Mouse (Mus musculus) cortical plate, adult 2 months (tissue): ENCODE data around the gene Tspo. TPM values are rescaled to one million over a fixed set of nuclear protein-coding genes. Genes with fewer than 3 reads are reported as not detected.
A peak's percentile ranks its signal among the peaks of the same experiment; 100 is the strongest.

Experiments
- H3K27ac ChIP-seq: fragments of 200-500 bp; 2 replicates; pipeline ENCODE4 v1.5.1; 2012; ENCODE audit warnings: low read length, control low read depth, inconsistent platforms; ENCODE audit not compliant: insufficient read depth
- H3K4me1 ChIP-seq: fragments of 200-500 bp; 2 replicates; pipeline ENCODE4 v1.6.1; 2011; ENCODE audit warnings: low read length; ENCODE audit not compliant: control insufficient read depth, insufficient read depth
- H3K4me3 ChIP-seq: fragments of 200-500 bp; 2 replicates; pipeline ENCODE4 v1.5.1; 2011; ENCODE audit warnings: mild to moderate bottlenecking, low read length, control low read depth; ENCODE audit not compliant: insufficient read depth
- CTCF ChIP-seq: fragments of 200-500 bp; IDR thresholded peaks from 2 replicates; pipeline ENCODE4 v1.5.1; 2011; ENCODE audit warnings: mild to moderate bottlenecking, control low read depth, low read length; ENCODE audit not compliant: insufficient read depth; ENCODE audit errors: extremely low read depth
- POLR2A ChIP-seq: fragments of 200-500 bp; IDR thresholded peaks from 2 replicates; pipeline ENCODE4 v1.6.1; 2011; ENCODE audit warnings: mild to moderate bottlenecking, low read length, control low read depth; ENCODE audit not compliant: insufficient read depth; ENCODE audit errors: extremely low read depth
- polyA plus RNA-seq: library from polyadenylated mRNA; depleted of rRNA; stranded (reverse); fragments of >200 nt; gene quantifications from 2 replicates; pipeline ENCODE4 v1.2.3, GENCODE M21; 2012

Tspo gene
- polyA plus RNA-seq, 1 experiment: 11.5 TPM

GRCm38 (mm10) chr15:83593702-83594512 lies 30.5 kb downstream of the Tspo start:
- no peak overlapping the region for H3K27ac ChIP-seq
- TF ChIP-seq POLR2A (no peak), CTCF (no peak)
- H3K4me3 ChIP-seq: peak overlapping the region; percentile 72
- H3K4me1 ChIP-seq: 0 out of 2 replicates have a peak, but pooled peaks cover 2% of the 10 kb centered on the region

GRCm38 (mm10) chr15:83594513-83595363 lies 31.3 kb downstream of the Tspo start, which contains the start of gene Ttll12:
Ttll12 (minus strand) TSS chr15:83595157.
- Histone ChIP-seq H3K27ac (no peak within 1 kb of the TSS), H3K4me1 (0 out of 2 replicates have a peak, but pooled peaks cover 2% of the 10 kb centered on the region), H3K4me3 (peak within 1 kb of the TSS; percentile 72)
- TF ChIP-seq POLR2A: peak; percentile 71
- TF ChIP-seq CTCF: no peak

GRCm38 (mm10) chr15:83595364-83595711 lies 31.9 kb downstream of the Tspo start:
- peak overlapping the region; percentile 72 for H3K4me3 ChIP-seq
- 0 out of 2 replicates have a peak, but pooled peaks cover 2% of the 10 kb centered on the region for H3K4me1 ChIP-seq
- no peak overlapping the region for H3K27ac ChIP-seq
- no peak for TF ChIP-seq POLR2A

- Histone ChIP-seq H3K27ac (no peak overlapping the region), H3K4me1 (0 out of 2 replicates have a peak, but pooled peaks cover 2% of the 10 kb centered on the region), H3K4me3 (no peak overlapping the region)
- no peak for TF ChIP-seq CTCF
- no peak for TF ChIP-seq POLR2A
These were observed 33.4 kb downstream of the Tspo start for GRCm38 (mm10) chr15:83596833-83597232.

- H3K4me1 ChIP-seq: no peaks in the 10 kb centered on the region
- TF ChIP-seq CTCF (no peak), POLR2A (no peak)
- H3K27ac ChIP-seq: no peak overlapping the region
- H3K4me3 ChIP-seq: no peak overlapping the region
These were observed 37.8 kb downstream of the Tspo start for GRCm38 (mm10) chr15:83601185-83601584.

GRCm38 (mm10) chr15:83602372-83603045 lies 39.1 kb downstream of the Tspo start:
- Histone ChIP-seq H3K4me1 (no peaks in the 10 kb centered on the region), H3K4me3 (no peak overlapping the region), H3K27ac (no peak overlapping the region)
- TF ChIP-seq POLR2A (no peak), CTCF (no peak)

GRCm38 (mm10) chr15:83603046-83603396 lies 39.6 kb downstream of the Tspo start:
- Histone ChIP-seq H3K4me3 (no peak overlapping the region), H3K27ac (no peak overlapping the region), H3K4me1 (no peaks in the 10 kb centered on the region)
- TF ChIP-seq POLR2A (no peak), CTCF (no peak)

GRCm38 (mm10) chr15:83603426-83603825 lies 40.0 kb downstream of the Tspo start:
- no peak for TF ChIP-seq CTCF
- no peak for TF ChIP-seq POLR2A
- H3K4me1 ChIP-seq: no peaks in the 10 kb centered on the region

GRCm38 (mm10) chr15:83606216-83606615 lies 42.8 kb downstream of the Tspo start:
- no peak overlapping the region for H3K4me3 ChIP-seq
- no peak for TF ChIP-seq POLR2A
- TF ChIP-seq CTCF: no peak
- H3K4me1 ChIP-seq: no peaks in the 10 kb centered on the region
- no peak overlapping the region for H3K27ac ChIP-seq

More at GRCm38 (mm10) chr15:83603426-83603825, 40.0 kb downstream of the Tspo start:
- Histone ChIP-seq H3K27ac (no peak overlapping the region), H3K4me3 (no peak overlapping the region)
